Mouse (Mus musculus) thymus, postnatal 14 days (tissue): ENCODE data around the gene Klrb1c.
"Not testable (repeated sequence)": the region's sequence is repeated elsewhere in the genome, so short reads cannot be mapped to it uniquely, and the experiment has no call there.

ENCODE experiments used
- DNase-seq: peaks from one replicate; pipeline ENCODE4 v3.0.0; 2021

The Klrb1c gene

DNA sequence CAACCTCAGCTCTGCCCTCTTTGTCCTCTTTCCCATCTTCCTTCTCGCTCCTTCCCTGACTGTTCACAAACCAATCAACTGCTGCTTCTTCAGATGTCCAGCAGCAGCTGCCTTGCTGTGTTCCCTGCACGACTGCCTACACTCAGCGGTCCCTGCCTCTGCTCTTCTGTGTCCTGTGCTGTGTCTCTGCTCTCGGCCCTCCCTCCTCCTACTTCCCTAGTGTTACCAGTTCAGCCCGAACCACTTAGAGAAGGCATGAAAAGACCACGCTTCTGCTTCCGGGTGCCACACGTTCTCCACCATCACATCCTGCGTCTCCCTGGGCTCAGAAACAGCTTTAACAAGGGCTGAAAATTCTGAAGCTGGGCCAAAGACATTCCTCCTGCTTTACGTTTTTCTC lies 34.8 kb downstream of the Klrb1c start:
- DNase-seq, result peak; percentile 43

DNA sequence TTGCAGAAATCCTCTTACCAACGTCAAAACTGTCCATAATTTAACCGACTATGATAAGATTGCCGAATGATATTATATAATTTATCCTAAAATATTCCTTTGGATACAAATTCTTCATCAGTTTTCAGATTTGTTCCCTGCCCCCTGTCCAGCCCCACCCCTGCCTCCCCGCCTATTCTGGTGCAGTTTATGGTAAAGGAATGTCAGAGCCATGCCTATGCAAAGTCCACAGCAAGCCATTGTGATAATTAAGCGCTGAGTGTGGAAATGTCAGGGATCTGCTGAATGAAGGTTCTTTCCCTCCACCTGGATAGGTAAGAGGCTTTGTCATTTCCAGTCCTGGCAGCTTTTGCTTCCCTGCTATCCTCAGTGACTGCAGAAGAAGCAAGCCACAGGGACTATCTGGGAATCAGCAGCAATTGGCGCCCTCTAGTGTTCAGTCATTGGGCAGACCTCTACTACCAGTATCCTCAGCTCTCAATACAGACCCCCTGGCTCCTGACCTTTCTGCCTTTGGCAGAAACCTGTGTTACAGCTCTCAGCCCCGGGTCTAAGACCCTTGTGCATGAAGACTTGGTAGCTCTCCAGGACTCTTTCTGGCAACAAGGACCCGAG lies 35.3 kb downstream of the Klrb1c start:
- peak; percentile 78 for DNase-seq

DNA sequence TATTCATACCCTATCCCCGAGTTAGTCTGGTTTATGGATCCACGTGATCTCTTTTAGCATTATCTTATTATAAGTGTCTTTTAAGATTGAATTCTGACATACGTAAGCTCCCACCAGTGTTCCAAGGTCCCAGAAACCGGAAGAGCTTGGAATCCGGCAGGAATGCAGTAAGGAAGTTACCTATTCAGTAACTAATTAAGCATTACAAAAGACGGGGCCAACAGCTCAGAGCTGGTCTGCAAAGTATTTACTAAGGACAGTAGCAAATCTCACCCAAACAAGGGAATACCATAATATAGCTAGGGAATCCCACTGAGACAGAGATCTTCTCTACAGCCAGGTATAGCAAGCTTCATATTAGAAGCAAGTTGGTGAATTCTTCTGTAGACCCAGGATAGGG lies 42.0 kb downstream of the Klrb1c start:
- DNase-seq, result not testable (repeated sequence)

DNA sequence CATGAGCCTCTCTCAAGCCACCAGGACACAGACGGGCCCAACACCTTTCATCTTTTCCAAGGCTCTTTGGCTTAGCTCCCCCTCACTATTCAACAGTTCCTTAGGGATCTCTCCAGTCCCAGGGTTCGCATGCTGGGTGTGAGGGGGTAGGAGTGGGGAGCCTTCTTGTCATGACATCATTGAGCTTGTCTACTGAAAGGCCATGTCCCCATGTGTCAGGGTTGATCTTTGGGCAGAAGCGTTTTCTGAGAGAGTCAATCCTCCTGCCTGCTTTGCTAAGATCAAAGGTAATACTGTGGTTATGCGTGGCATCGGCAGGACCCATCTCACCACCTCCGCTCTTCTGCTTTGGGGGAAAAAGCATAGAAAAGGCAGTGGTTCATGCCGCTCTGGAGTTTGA lies 51.6 kb downstream of the Klrb1c start:
- DNase-seq, result no peak

DNA sequence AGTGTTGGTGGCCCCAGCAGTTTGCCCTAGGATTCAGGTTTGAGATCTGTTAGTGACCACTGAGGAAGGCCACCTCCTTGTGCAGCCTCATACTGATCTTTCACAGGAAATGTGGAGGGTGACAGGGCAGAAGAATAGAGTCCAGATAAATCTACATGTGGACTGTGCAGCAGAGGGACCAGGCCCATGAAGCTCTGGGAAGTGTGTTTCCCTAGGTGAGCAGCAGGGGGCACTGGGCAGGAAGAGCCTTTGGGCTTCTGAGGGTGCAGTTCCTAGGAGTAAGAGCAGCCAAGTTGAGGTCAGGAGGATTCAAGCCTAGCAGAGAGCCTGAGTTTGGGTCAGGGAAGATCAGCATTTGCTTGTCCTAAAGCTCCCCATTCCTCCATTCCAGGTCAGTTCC lies 52.9 kb downstream of the Klrb1c start:
- peak; percentile 66 for DNase-seq

DNA sequence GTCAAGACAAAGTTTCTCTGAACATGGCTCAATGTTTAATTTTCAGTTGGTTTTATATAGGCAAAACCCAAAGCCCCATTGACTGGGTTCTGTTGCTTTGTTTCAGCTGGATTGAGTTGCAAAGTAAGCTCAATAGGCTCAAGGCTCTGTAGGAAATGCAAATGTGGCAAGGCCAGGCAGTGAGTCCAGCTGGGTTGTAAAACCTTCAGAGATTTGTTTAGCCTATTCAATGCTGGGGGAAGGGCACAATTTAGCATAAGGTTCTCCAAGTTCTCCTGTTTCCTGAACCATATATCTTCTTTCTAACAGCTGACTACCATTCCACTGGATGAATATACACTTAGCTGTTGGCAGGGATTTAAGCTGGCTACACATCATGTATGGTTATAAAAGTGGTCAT lies 54.1 kb downstream of the Klrb1c start:
- no peak for DNase-seq

DNA sequence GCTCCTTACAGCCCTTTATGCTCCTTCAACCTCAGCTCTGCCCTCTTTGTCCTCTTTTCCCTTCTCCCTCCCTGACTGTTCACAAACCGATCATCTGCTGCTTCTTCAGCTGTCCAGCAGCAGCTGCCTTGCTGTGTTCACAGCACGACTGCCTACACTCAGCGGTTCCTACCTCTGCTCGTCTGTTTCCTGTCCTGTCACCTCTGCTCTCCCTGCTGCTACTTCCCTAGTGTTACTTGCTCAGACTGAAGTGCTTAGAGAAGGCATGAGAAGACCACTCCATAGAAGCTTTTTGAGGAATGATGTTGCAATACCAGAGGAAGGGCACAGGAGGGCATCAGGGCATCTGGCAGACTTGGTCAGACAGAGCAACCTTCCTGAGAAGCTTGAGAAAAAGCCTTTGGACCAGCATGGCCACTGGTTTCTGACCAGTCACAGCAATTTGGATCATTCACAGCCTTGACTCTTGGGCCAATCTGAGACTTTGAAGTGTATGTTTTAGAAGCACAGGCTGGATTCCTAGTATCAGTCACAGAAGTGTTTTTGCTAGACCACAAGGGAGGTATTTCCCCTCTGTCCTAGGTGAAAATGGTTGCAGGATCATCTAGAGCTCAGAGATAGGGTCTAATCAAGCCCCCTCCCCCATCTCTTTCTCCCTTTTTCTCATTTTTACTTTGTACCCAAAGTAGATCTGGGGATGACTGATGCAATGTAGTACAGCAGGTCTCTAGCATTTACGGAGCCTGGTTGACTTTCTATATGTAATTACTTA lies 54.9 kb downstream of the Klrb1c start:
- no peak for DNase-seq

DNA sequence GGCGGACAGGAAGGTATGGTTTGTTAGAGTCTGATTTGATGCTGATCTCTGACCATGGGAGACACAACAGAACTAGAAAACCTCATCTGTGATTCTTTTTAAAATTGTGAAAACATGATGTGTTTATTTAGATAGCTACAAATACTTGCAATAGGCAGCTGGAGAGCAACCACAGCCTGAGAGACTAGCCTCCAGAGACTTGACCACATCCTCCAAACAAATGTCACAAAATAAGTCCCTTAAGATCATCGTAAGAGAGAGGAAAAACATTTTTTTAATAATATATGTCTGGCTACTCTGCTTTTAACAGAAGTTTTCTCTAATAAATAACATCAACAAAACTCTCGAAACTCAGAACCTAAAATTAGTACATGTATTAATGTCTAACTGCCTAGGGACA lies 57.0 kb downstream of the Klrb1c start:
- DNase-seq, result no peak
